Mouse (Mus musculus): ENCODE measurements around the gene Gpr35. TPM values are rescaled to one million over a fixed set of nuclear protein-coding genes. Genes with fewer than 3 reads are reported as not detected.

Gpr35 gene
- polyA plus RNA-seq, 1 experiment from 2014 or later = 0.38 TPM

DNA sequence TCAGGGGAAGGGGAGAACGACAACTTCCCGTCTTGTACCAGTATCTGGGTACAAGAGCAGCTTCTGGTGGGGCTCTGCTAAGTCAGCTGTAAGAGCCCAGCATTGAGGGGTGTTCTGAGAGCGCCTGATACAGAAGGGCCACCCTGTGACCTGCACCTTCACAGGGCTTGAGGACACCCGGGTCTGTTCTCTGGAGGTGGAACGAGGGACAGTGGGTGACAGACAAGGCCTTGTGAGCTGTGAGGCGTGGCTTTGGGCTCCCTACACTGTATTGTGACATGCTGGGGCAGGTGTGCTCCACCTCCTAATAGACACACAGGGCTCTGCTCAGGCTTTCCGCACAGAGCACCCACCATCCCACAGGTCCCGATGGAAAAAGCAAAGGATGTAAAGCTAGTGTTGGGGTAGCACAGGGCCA lies 38.9 kb upstream of the Gpr35 start:
- H3K36me3 ChIP-seq = peaks cover 25% of the 10 kb centered on the region
- no peak for ATAC-seq (ENCODE audit: low FRiP score, low read depth)
- peak overlapping the region; percentile 92 for H3K4me3 ChIP-seq
- peaks cover 35% of the 10 kb centered on the region for H3K4me1 ChIP-seq
- H3K9ac ChIP-seq = peak overlapping the region; percentile 97
- peak overlapping the region; percentile 83 for H3K4me2 ChIP-seq (replicated peaks)
- no peaks in the 10 kb centered on the region for H3K27me3 ChIP-seq (replicated peaks)
- 43% methylated on average over 8 of the region's 8 CpGs for WGBS
- no peaks in the 10 kb centered on the region for H3K9me3 ChIP-seq
- H3K27ac ChIP-seq = no peak overlapping the region

GRCm38 (mm10) chr1:92912286-92912685 lies 38.4 kb upstream of the Gpr35 start:
- peak overlapping the region; percentile 92 for H3K4me3 ChIP-seq
- H3K27ac ChIP-seq = no peak overlapping the region
- H3K4me2 ChIP-seq (replicated peaks) = peak overlapping the region; percentile 83
- H3K9me3 ChIP-seq = no peaks in the 10 kb centered on the region
- H3K36me3 ChIP-seq = peaks cover 31% of the 10 kb centered on the region
- no peaks in the 10 kb centered on the region for H3K27me3 ChIP-seq (replicated peaks)
- no peak for ATAC-seq (ENCODE audit: low FRiP score, low read depth)
- H3K4me1 ChIP-seq = peaks cover 34% of the 10 kb centered on the region
- H3K9ac ChIP-seq = peak overlapping the region; percentile 97
- 42% methylated on average over 1 of the region's 1 CpGs for WGBS

DNA sequence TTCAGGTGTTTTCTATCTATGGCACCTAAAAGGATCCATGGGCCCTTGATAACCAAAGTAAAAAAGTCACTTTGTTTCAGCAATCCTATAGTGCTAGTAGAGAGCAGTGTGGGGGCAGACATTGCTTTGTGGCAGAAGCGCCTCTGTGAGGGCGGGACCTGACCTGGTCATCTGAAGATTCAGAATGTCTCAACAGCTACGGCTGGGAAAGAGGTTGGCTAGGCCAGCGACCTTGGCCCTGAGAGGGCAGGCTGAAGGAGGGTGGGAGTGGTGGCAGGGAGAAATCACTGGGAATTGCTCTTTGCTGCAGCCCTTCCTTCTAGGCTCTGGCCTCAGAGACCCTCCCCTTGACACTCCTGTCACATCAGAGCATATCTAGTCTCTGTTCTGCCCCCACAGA lies 36.4 kb upstream of the Gpr35 start:
- no peaks in the 10 kb centered on the region for H3K9me3 ChIP-seq
- H3K36me3 ChIP-seq = peaks cover 50% of the 10 kb centered on the region
- no peaks in the 10 kb centered on the region for H3K27me3 ChIP-seq (replicated peaks)
- no peak for ATAC-seq (ENCODE audit: low FRiP score, low read depth)
- H3K4me2 ChIP-seq (replicated peaks) = no peak overlapping the region
- WGBS = 79% methylated on average over 4 of the region's 4 CpGs
- no peak overlapping the region for H3K27ac ChIP-seq
- peaks cover 27% of the 10 kb centered on the region for H3K4me1 ChIP-seq
- H3K4me3 ChIP-seq = no peak overlapping the region
- no peak overlapping the region for H3K9ac ChIP-seq

DNA sequence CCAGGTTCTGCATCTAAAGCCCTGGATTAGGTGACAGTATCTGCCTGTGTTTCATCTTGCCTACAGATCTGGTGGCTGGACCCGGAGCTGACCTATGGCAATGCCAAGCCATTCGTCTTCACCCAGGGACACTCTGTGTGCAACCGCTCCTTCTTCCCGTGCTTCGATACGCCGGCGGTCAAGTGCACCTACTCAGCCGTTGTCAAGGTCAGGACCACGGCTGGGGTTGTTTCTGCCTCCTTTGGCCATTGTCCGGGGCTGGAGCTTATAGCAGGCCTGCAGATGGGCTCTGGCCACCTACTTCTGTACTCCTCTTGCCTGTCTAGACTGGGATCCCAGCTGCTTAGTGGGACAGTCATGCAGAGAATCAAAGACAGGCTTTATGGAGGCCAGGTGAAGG lies 35.7 kb upstream of the Gpr35 start:
- no peaks in the 10 kb centered on the region for H3K27me3 ChIP-seq (replicated peaks)
- H3K4me1 ChIP-seq = peaks cover 23% of the 10 kb centered on the region
- 90% methylated on average over 11 of the region's 11 CpGs for WGBS
- H3K4me2 ChIP-seq (replicated peaks) = no peak overlapping the region
- H3K27ac ChIP-seq = no peak overlapping the region
- peaks cover 58% of the 10 kb centered on the region for H3K36me3 ChIP-seq
- H3K4me3 ChIP-seq = no peak overlapping the region
- no peak for ATAC-seq (ENCODE audit: low FRiP score, low read depth)
- no peak overlapping the region for H3K9ac ChIP-seq
- H3K9me3 ChIP-seq = no peaks in the 10 kb centered on the region

DNA sequence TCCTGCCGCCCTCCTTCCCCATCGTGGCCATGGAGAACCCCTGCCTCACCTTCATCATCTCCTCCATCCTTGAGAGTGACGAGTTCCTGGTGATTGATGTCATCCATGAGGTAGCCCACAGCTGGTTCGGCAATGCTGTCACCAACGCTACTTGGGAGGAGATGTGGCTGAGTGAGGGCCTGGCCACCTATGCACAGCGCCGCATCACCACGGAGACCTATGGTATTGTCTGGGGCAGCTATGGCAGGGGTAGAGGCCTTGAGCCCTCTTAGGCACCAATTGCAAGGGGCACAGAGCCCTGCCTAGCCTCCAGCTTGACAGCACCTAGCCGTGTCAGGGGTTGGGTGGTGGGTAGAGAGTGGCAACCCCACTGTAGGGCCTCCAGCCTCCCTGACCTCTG lies 33.9 kb upstream of the Gpr35 start:
- H3K9me3 ChIP-seq = no peaks in the 10 kb centered on the region
- no peak overlapping the region for H3K9ac ChIP-seq
- H3K27ac ChIP-seq = no peak overlapping the region
- WGBS = 94% methylated on average over 9 of the region's 9 CpGs
- peaks cover 72% of the 10 kb centered on the region for H3K36me3 ChIP-seq
- H3K4me3 ChIP-seq = no peak overlapping the region
- no peaks in the 10 kb centered on the region for H3K27me3 ChIP-seq (replicated peaks)
- H3K4me1 ChIP-seq = peaks cover 13% of the 10 kb centered on the region
- no peak for ATAC-seq (ENCODE audit: low FRiP score, low read depth)
- H3K4me2 ChIP-seq (replicated peaks) = no peak overlapping the region

DNA sequence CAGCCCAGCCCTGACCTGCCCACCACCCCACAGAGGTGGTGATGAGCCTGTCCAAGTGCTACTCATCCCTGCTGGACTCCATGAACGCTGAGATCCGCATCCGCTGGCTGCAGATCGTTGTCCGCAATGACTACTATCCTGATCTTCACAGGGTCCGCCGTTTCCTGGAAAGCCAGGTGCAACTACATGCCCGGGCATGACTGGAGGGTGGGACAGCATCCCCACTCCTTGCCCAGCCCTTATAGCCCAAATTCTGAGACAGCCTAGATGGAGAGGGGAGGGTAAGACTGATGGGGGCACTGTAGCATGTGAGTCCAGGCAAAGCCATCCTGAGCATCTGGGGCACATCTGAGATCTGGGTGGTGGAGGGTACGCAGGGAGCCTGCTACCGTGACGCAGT lies 31.5 kb upstream of the Gpr35 start:
- no peak overlapping the region for H3K9ac ChIP-seq
- H3K27ac ChIP-seq = no peak overlapping the region
- no peaks in the 10 kb centered on the region for H3K4me1 ChIP-seq
- H3K4me3 ChIP-seq = no peak overlapping the region
- no peaks in the 10 kb centered on the region for H3K9me3 ChIP-seq
- H3K4me2 ChIP-seq (replicated peaks) = no peak overlapping the region
- 97% methylated on average over 11 of the region's 11 CpGs for WGBS
- no peaks in the 10 kb centered on the region for H3K27me3 ChIP-seq (replicated peaks)
- ATAC-seq (ENCODE audit: low FRiP score, low read depth) = no peak
- peaks cover 68% of the 10 kb centered on the region for H3K36me3 ChIP-seq

GRCm38 (mm10) chr1:92919775-92920174 lies 30.9 kb upstream of the Gpr35 start:
- no peak overlapping the region for H3K27ac ChIP-seq
- no peaks in the 10 kb centered on the region for H3K27me3 ChIP-seq (replicated peaks)
- H3K4me2 ChIP-seq (replicated peaks) = no peak overlapping the region
- H3K9me3 ChIP-seq = no peaks in the 10 kb centered on the region
- H3K4me1 ChIP-seq = no peaks in the 10 kb centered on the region
- no peak overlapping the region for H3K9ac ChIP-seq
- H3K36me3 ChIP-seq = peaks cover 66% of the 10 kb centered on the region
- 85% methylated on average over 12 of the region's 12 CpGs for WGBS
- no peak overlapping the region for H3K4me3 ChIP-seq
- no peak for ATAC-seq (ENCODE audit: low FRiP score, low read depth)

DNA sequence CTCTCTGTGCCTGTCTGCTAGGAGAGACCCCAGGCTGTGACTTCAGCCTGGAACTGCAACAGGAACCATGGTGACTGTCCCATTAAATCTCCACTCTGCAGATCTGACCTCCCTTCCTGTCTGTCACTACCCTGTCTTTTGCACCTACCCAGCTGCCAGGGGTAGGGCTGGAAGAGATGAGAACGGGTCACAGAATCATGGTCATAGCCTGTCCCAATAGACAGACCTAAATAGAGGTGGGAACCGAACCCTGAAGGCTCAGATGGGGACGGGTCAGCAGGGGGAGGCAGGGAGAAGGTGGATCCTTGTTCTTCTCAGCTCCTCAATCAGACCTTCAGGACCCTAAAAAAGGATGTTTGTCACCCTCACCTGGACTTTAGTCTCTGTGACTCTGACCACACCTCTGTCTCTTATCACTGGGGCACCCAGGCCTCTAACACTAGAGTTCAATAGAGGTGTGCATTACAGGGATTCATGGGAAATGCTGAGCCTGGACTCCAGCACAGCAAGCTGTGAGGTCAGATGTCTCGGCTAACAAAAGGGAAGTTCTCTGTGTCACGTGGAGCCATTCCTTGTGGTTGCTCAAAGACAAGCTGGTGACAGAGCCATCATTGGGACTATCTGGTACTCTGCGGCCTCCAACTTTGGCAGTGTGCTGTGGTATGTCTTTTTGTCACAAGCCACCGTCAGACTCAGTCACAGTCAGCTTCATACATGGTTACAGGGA lies 30.0 kb upstream of the Gpr35 start:
- 86% methylated on average over 7 of the region's 7 CpGs for WGBS
- H3K27ac ChIP-seq = no peak overlapping the region
- no peak for ATAC-seq (ENCODE audit: low FRiP score, low read depth)

GRCm38 (mm10) chr1:92921496-92921895 lies 29.2 kb upstream of the Gpr35 start:
- no peak for ATAC-seq (ENCODE audit: low FRiP score, low read depth)
- H3K4me3 ChIP-seq = no peak overlapping the region
- peaks cover 49% of the 10 kb centered on the region for H3K36me3 ChIP-seq
- no peaks in the 10 kb centered on the region for H3K27me3 ChIP-seq (replicated peaks)
- no peak overlapping the region for H3K27ac ChIP-seq
- H3K9me3 ChIP-seq = no peaks in the 10 kb centered on the region
- H3K4me2 ChIP-seq (replicated peaks) = no peak overlapping the region
- 87% methylated on average over 4 of the region's 4 CpGs for WGBS
- no peaks in the 10 kb centered on the region for H3K4me1 ChIP-seq
- H3K9ac ChIP-seq = no peak overlapping the region

More for the DNA sequence above, 30.0 kb upstream of the Gpr35 start:
- H3K9me3 ChIP-seq = no peaks in the 10 kb centered on the region
- no peak overlapping the region for H3K9ac ChIP-seq
- no peaks in the 10 kb centered on the region for H3K27me3 ChIP-seq (replicated peaks)
- H3K36me3 ChIP-seq = peaks cover 57% of the 10 kb centered on the region
- no peak overlapping the region for H3K4me3 ChIP-seq
- no peak overlapping the region for H3K4me2 ChIP-seq (replicated peaks)
- no peaks in the 10 kb centered on the region for H3K4me1 ChIP-seq

GRCm38 (mm10) chr1:92930171-92930706 lies 20.4 kb upstream of the Gpr35 start:
- WGBS = 37% methylated on average over 1 of the region's 1 CpGs
- no peak overlapping the region for H3K4me3 ChIP-seq
- H3K27me3 ChIP-seq (replicated peaks) = no peaks in the 10 kb centered on the region
- no peak overlapping the region for H3K27ac ChIP-seq
- no peak overlapping the region for H3K4me2 ChIP-seq (replicated peaks)
- H3K9ac ChIP-seq = no peak overlapping the region
- no peaks in the 10 kb centered on the region for H3K9me3 ChIP-seq
- no peak for ATAC-seq (ENCODE audit: low FRiP score, low read depth)
- H3K4me1 ChIP-seq = peaks cover 8% of the 10 kb centered on the region
- H3K36me3 ChIP-seq = no peaks in the 10 kb centered on the region

GRCm38 (mm10) chr1:92933611-92934010 lies 17.1 kb upstream of the Gpr35 start:
- peak overlapping the region; percentile 90 for H3K27ac ChIP-seq
- ATAC-seq (ENCODE audit: low FRiP score, low read depth) = no peak
- peak overlapping the region; percentile 64 for H3K9ac ChIP-seq
- H3K36me3 ChIP-seq = peaks cover 9% of the 10 kb centered on the region
- H3K27me3 ChIP-seq (replicated peaks) = no peaks in the 10 kb centered on the region
- peak overlapping the region; percentile 82 for H3K4me2 ChIP-seq (replicated peaks)
- H3K4me3 ChIP-seq = peak overlapping the region; percentile 83
- no peaks in the 10 kb centered on the region for H3K9me3 ChIP-seq
- H3K4me1 ChIP-seq = peaks cover 28% of the 10 kb centered on the region
- 82% methylated on average over 4 of the region's 4 CpGs for WGBS

DNA sequence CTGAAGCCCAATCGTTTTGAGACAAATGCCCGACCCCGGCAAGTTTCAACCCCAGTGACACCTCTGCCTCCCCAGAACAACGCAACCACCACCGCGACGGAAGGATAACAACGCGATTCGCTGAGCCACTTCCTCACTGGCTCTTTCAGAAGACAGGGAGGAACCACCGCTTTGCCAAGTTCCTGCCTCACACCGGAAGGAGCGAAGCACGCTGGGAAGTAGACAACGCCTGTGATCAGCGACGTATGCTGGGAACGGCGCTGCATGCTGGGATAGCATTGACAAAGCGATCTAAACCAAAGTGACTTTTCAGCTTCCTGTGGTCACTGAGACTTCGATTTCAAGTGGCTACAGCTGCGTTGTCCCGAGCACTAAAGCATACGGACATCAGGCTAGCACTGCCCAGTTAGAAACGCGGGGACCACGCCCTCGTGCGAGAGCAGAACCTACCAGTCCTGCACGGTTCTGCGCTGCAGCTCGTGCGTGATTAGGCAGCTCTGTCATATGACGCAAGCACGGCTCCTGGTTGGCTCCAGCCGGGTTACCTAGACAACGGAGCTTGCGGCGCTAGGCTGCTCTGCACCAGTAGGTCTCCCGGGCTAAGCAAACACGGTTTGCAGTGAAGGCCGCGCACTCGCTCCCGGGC lies 16.4 kb upstream of the Gpr35 start, which contains the start of gene Capn10:
TSS of gene Capn10 (plus strand) at position 195 of the 646 bp plus-strand sequence.
- no peaks in the 10 kb centered on the region for H3K27me3 ChIP-seq (replicated peaks)
- peak within 1 kb of the TSS; percentile 90 for H3K27ac ChIP-seq
- H3K4me2 ChIP-seq (replicated peaks) = peak within 1 kb of the TSS; percentile 82
- ATAC-seq (ENCODE audit: low FRiP score, low read depth) = peak; percentile 100
- peak within 1 kb of the TSS; percentile 83 for H3K4me3 ChIP-seq
- no peaks in the 10 kb centered on the region for H3K9me3 ChIP-seq
- under 1% methylated on average over 45 of the region's 45 CpGs for WGBS
- peak within 1 kb of the TSS; percentile 80 for H3K9ac ChIP-seq
- H3K4me1 ChIP-seq = peaks cover 28% of the 10 kb centered on the region
- peaks cover 16% of the 10 kb centered on the region for H3K36me3 ChIP-seq

All from neural tube, embryonic 12.5 days (tissue).